Mouse (Mus musculus): ENCODE results near the gene Pdzd7. TPM values are rescaled to one million over a fixed set of nuclear protein-coding genes. Genes with fewer than 3 reads are reported as not detected.

Pdzd7 gene
- polyA plus RNA-seq, 1 experiment from 2014 or later, result 0.62 TPM

DNA sequence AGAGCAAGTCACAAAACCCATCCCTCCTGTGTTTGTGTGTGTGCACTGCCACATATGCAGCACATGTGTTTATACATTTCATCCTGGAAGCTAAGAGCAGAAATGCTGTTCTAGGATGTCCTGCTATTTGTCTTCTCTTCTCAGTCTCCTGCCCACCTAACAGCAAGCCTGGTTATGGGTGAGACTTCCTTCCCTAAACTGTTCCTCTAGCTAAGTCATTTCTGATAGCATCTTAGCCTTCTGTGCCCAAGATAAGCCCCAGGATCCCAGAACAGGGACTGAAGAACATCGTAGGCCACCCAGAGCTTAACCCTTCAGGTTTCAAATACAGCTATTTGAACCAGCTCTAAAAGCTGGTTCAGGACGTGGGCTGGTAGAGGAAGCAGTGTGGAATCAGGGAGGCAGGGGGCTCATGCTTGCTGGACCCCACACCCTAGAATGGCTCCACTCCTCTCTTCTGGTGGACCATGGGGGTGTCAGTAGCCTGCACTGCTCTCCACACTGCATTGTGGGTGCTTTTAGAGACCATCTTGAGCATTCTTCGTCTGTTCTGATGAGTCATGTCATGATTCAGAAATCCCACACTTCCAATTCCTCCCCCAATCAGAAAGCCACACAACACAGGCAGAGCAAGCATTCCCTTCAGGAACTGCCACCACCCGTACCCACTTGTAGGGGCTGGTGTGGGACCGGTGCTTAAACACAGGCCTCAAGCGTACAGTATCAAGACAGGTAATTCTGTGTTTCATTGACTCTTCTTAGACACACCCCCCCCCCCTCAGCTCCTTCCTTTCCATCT lies 9.6 kb upstream of the Pdzd7 start:
- Histone ChIP-seq H3K9me3 (ENCODE audit: control insufficient read depth, low read depth, low read length) (no peaks in the 10 kb centered on the region), H3K27me3 (ENCODE audit: control insufficient read depth, insufficient read depth, low read length) (no peaks in the 10 kb centered on the region), H3K9ac (replicated peaks; ENCODE audit: low read depth, low read length) (no peak overlapping the region), H3K4me3 (ENCODE audit: low read depth, low read length) (no peak overlapping the region), H3K27ac (ENCODE audit: low read length) (no peak overlapping the region), H3K4me2 (replicated peaks; ENCODE audit: low read depth, low read length) (no peak overlapping the region), H3K36me3 (ENCODE audit: control insufficient read depth, insufficient read depth, low read length) (peaks cover 7% of the 10 kb centered on the region), H3K4me1 (ENCODE audit: control insufficient read depth, insufficient read depth, low read length) (peaks cover 18% of the 10 kb centered on the region)
- WGBS, result 79% methylated on average over 6 of the region's 6 CpGs
- no peak for ATAC-seq (ENCODE audit: insufficient number of reproducible peaks, insufficient read depth, low FRiP score, low read depth)

DNA sequence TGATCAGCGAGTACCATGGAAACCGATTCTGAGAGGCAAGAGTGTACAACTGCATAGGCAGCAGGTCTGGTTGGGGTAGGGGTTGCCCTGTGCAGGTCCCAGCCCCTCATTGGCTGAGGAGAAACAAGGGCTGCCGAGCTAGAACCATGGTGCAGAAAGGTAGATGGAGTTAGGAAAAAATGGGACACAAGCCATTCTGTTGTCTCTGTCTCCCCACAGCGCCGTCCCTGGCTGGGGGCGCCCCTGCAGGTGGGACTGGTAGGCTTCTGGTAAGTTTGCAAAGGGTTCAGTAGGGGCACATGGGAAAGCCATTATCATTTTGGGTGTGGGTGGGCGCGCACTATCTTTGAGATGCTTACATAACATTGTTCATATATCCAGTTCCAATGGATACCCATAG lies 7.9 kb upstream of the Pdzd7 start:
- H3K27ac ChIP-seq (ENCODE audit: low read length), result no peak overlapping the region
- ATAC-seq (ENCODE audit: insufficient number of reproducible peaks, insufficient read depth, low FRiP score, low read depth), result no peak
- H3K9ac ChIP-seq (replicated peaks; ENCODE audit: low read depth, low read length), result no peak overlapping the region
- 85% methylated on average over 8 of the region's 8 CpGs for WGBS
- H3K4me2 ChIP-seq (replicated peaks; ENCODE audit: low read depth, low read length), result no peak overlapping the region
- no peak overlapping the region for H3K4me3 ChIP-seq (ENCODE audit: low read depth, low read length)
- peaks cover 7% of the 10 kb centered on the region for H3K36me3 ChIP-seq (ENCODE audit: control insufficient read depth, insufficient read depth, low read length)
- peaks cover 17% of the 10 kb centered on the region for H3K4me1 ChIP-seq (ENCODE audit: control insufficient read depth, insufficient read depth, low read length)
- no peaks in the 10 kb centered on the region for H3K9me3 ChIP-seq (ENCODE audit: control insufficient read depth, low read depth, low read length)
- no peaks in the 10 kb centered on the region for H3K27me3 ChIP-seq (ENCODE audit: control insufficient read depth, insufficient read depth, low read length)

DNA sequence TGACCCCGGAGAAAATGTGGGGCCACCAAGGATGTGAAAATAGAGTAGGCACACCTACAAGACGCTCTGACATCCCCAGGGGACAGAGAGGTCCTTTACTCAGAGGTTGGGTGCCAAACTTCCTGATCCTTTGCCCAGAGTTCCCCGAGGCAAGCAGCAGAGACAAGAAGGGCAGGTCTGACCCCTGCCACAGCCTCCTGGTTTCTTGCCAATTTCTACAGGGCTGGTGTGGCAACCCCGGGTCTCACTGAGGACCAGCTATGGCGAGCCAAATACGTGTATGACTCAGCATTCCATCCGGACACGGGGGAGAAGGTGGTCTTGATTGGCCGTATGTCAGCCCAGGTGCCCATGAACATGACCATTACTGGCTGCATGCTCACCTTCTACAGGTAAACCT lies 4.0 kb upstream of the Pdzd7 start:
- Histone ChIP-seq H3K9me3 (ENCODE audit: control insufficient read depth, low read depth, low read length) (no peaks in the 10 kb centered on the region), H3K4me3 (ENCODE audit: low read depth, low read length) (no peak overlapping the region), H3K36me3 (ENCODE audit: control insufficient read depth, insufficient read depth, low read length) (no peaks in the 10 kb centered on the region; the same call in none of the 2 replicates), H3K27me3 (ENCODE audit: control insufficient read depth, insufficient read depth, low read length) (0 out of 2 replicates have a peak, but pooled peaks cover 6% of the 10 kb centered on the region), H3K27ac (ENCODE audit: low read length) (no peak overlapping the region), H3K4me2 (replicated peaks; ENCODE audit: low read depth, low read length) (no peak overlapping the region), H3K9ac (replicated peaks; ENCODE audit: low read depth, low read length) (no peak overlapping the region), H3K4me1 (ENCODE audit: control insufficient read depth, insufficient read depth, low read length) (peaks cover 13% of the 10 kb centered on the region)
- ATAC-seq (ENCODE audit: insufficient number of reproducible peaks, insufficient read depth, low FRiP score, low read depth), result no peak
- 74% methylated on average over 9 of the region's 9 CpGs for WGBS

DNA sequence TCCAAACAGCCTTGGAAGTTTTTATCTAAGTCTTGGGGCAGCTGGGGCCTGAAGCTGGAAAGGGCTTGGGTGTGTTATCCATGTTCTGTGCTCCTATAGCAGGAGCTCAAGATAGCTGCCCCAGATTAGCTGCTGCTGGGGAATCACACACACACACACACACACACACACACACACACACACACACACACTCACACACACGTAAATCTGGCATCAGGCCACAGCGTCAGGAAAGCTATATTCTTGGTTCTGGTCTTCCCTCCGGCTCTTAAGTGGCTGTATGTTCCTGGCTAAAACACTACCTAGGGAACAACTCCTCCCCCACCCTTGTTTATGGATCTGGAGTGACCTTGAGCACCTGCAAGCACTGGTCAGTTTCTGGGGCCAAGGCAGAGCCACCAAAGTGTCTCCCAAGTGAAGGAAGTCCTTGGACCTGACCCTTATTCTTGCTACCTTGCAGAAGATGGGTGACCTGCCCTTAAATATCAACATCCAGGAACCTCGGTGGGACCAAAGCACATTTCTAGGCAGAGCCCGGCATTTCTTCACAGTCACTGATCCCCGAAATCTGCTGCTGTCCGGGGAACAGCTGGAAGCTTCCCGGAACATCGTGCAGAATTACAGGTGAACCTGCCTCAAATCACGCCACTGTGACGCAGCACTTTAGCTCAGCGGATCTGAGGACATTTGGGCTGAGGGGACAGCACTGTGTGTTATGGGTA lies 3.3 kb upstream of the Pdzd7 start:
- no peak for ATAC-seq (ENCODE audit: insufficient number of reproducible peaks, insufficient read depth, low FRiP score, low read depth)
- WGBS, result 70% methylated on average over 12 of the region's 12 CpGs
- peak overlapping the region; percentile 41; the same call in 1 of the 2 replicates for H3K9ac ChIP-seq (replicated peaks; ENCODE audit: low read depth, low read length)
- peak overlapping the region; percentile 88 for H3K27ac ChIP-seq (ENCODE audit: low read length)
- no peaks in the 10 kb centered on the region; the same call in none of the 2 replicates for H3K36me3 ChIP-seq (ENCODE audit: control insufficient read depth, insufficient read depth, low read length)
- H3K27me3 ChIP-seq (ENCODE audit: control insufficient read depth, insufficient read depth, low read length), result 0 out of 2 replicates have a peak, but pooled peaks cover 6% of the 10 kb centered on the region
- no peaks in the 10 kb centered on the region for H3K9me3 ChIP-seq (ENCODE audit: control insufficient read depth, low read depth, low read length)
- H3K4me1 ChIP-seq (ENCODE audit: control insufficient read depth, insufficient read depth, low read length), result peaks cover 13% of the 10 kb centered on the region
- peak overlapping the region; percentile 81 for H3K4me2 ChIP-seq (replicated peaks; ENCODE audit: low read depth, low read length)
- peak overlapping the region; percentile 45; the same call in 1 of the 2 replicates for H3K4me3 ChIP-seq (ENCODE audit: low read depth, low read length)

DNA sequence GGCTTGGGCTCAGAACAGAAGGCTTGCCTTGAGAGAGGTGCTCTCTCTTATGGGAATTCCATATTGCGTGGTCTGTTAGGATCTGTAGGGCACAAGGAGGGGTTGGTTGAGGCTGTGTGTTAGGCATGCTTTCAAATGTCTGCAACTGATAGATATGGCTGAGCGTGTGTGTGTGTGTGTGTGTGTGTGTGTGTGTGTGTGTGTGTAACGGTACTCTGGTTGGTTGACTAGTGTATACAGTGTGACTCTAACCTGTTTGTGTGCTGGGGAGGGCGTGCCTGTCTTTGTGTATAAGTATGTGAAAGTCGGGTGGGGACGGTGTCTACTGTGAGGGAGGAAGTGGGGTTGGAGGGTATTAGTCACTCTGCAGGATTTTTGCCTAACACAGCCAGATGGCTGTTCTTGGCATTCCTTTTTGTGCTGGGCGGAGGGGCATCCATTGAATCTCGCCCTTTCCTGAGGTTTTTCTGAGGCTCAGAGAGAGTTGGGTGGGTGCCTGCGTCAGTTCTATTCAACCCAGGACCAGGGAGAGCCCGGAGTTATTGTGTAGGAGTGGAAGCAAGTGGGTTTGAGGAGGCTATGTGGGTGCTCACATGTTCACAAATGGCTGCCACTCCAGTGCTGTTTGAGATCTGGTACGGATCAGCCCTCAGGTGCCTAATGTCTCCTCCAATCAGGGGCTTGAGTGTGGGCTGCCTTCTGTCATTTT lies 2.6 kb upstream of the Pdzd7 start:
- Histone ChIP-seq H3K9ac (replicated peaks; ENCODE audit: low read depth, low read length) (peak overlapping the region; percentile 41), H3K27ac (ENCODE audit: low read length) (peak overlapping the region; percentile 88), H3K36me3 (ENCODE audit: control insufficient read depth, insufficient read depth, low read length) (no peaks in the 10 kb centered on the region; the same call in none of the 2 replicates), H3K9me3 (ENCODE audit: control insufficient read depth, low read depth, low read length) (no peaks in the 10 kb centered on the region), H3K4me3 (ENCODE audit: low read depth, low read length) (peak overlapping the region; percentile 45), H3K4me2 (replicated peaks; ENCODE audit: low read depth, low read length) (peak overlapping the region; percentile 81), H3K4me1 (ENCODE audit: control insufficient read depth, insufficient read depth, low read length) (peaks cover 13% of the 10 kb centered on the region), H3K27me3 (ENCODE audit: control insufficient read depth, insufficient read depth, low read length) (0 out of 2 replicates have a peak, but pooled peaks cover 6% of the 10 kb centered on the region)
- peak; percentile 75 for ATAC-seq (ENCODE audit: insufficient number of reproducible peaks, insufficient read depth, low FRiP score, low read depth)
- WGBS, result 18% methylated on average over 11 of the region's 11 CpGs

DNA sequence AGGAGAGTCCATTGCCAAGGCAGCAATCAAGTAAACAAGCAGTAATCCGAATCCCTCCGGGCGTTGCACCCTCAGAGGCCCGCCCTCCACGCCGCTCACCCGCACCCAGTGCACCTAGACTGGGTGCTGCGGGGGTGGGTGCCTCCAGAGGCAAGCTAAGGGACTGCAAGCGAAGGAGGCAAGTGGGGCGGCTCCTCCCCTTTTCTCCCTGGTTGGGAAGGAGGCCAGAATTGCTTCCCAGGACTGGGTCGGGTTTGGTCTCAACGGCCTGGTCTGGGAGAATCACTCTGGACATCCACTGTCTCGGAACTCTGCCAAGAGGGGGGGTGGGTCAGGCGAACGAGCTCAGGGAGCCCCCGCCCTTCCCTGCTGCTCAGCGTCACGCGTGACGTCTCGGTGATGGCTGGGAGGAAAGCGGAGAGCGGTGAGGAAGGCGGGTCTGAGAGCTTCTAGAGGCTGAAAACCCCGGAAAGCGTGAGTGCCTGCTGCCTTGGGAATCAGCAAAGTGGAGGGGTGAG lies 2.0 kb upstream of the Pdzd7 start, which contains the start of gene Sfxn3:
Sfxn3 (plus strand) TSS at position 87 of the 518 bp plus-strand sequence.
- peaks cover 13% of the 10 kb centered on the region for H3K4me1 ChIP-seq (ENCODE audit: control insufficient read depth, insufficient read depth, low read length)
- no peaks in the 10 kb centered on the region for H3K9me3 ChIP-seq (ENCODE audit: control insufficient read depth, low read depth, low read length)
- peak within 1 kb of the TSS; percentile 41 for H3K9ac ChIP-seq (replicated peaks; ENCODE audit: low read depth, low read length)
- 0 out of 2 replicates have a peak, but pooled peaks cover 6% of the 10 kb centered on the region for H3K27me3 ChIP-seq (ENCODE audit: control insufficient read depth, insufficient read depth, low read length)
- peak within 1 kb of the TSS; percentile 88 for H3K27ac ChIP-seq (ENCODE audit: low read length)
- peak within 1 kb of the TSS; percentile 81 for H3K4me2 ChIP-seq (replicated peaks; ENCODE audit: low read depth, low read length)
- H3K36me3 ChIP-seq (ENCODE audit: control insufficient read depth, insufficient read depth, low read length), result no peaks in the 10 kb centered on the region; the same call in 1 of the 2 replicates
- peak; percentile 83 for ATAC-seq (ENCODE audit: insufficient number of reproducible peaks, insufficient read depth, low FRiP score, low read depth)
- peak within 1 kb of the TSS; percentile 45 for H3K4me3 ChIP-seq (ENCODE audit: low read depth, low read length)
- under 1% methylated on average over 26 of the region's 26 CpGs for WGBS

DNA sequence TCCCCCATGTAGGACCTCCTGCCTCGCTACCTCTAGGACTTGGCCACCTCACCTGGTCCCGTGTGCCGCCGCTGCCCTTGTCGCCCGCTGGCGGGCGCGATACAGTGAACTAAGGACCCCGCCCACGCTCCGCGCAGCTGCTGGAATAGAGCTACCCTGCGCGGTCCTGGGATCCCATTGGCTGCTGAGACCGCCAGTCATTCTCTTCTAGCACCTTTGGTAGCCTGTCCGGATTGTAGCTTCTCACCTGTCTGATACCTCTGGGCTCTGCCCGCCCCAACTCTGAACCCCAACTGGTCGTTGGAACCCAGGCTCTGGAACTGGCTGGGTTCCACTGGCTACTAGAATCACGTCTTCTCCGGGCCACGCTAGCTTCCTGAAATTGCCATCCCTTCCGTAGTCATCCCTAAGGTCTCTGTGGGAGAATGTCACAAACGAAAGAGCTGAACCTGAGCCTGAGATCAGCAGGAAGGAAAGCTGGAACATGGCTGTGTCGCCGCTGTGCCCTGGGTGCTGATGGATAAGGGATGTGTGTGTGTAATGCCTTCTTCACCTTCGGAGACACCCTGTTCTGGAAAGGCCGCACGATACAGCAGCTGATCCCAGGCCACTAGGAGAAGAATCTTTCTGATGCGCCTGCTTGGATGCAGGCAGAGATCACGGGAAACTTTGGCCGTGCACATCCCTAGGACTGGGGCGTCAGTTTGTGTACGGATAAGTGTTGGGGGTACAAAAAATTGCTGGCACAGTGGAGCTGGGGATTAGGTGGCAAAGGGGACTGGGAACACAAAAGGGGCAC lies 1.2 kb upstream of the Pdzd7 start:
- Histone ChIP-seq H3K9ac (replicated peaks; ENCODE audit: low read depth, low read length) (peak overlapping the region; percentile 41; the same call in 1 of the 2 replicates), H3K36me3 (ENCODE audit: control insufficient read depth, insufficient read depth, low read length) (no peaks in the 10 kb centered on the region; the same call in 1 of the 2 replicates), H3K4me1 (ENCODE audit: control insufficient read depth, insufficient read depth, low read length) (peaks cover 13% of the 10 kb centered on the region), H3K27ac (ENCODE audit: low read length) (peak overlapping the region; percentile 88), H3K4me3 (ENCODE audit: low read depth, low read length) (peak overlapping the region; percentile 45), H3K9me3 (ENCODE audit: control insufficient read depth, low read depth, low read length) (no peaks in the 10 kb centered on the region), H3K4me2 (replicated peaks; ENCODE audit: low read depth, low read length) (peak overlapping the region; percentile 81), H3K27me3 (ENCODE audit: control insufficient read depth, insufficient read depth, low read length) (0 out of 2 replicates have a peak, but pooled peaks cover 6% of the 10 kb centered on the region)
- peak; percentile 56 for ATAC-seq (ENCODE audit: insufficient number of reproducible peaks, insufficient read depth, low FRiP score, low read depth)
- 2% methylated on average over 34 of the region's 34 CpGs for WGBS
